In genomic region chr6:134863146-134863545, GRCm38 (mm10) we compare ENCODE assay signal across 9 mouse cellular contexts. TPM values are rescaled to one million over a fixed set of nuclear protein-coding genes. Genes with fewer than 3 reads are reported as not detected.
DNase-seq lines count a peak whose midpoint lies in the region; ATAC-seq lines count a peak whose summit lies in the region.
"Had no signal": no experiment of that assay in that cellular context is flagged by ENCODE, and none has a peak within 500 bp of the region (broad histone marks: within the 10 kb centered on the region; RNA-seq: fewer than 3 reads in every experiment).

No protein-coding gene starts in this region.

- H3K4me3 ChIP-seq in forebrain, embryonic 11.5 days (ENCODE audit: low read depth, low read length), result peak overlapping the region; percentile 9; the same call in 1 of the 2 replicates
- peak overlapping the region; percentile 30 for H3K4me3 ChIP-seq in heart, embryonic 15.5 days
- no peak overlapping the region for H3K4me3 ChIP-seq in liver, embryonic 12.5 days
- H3K4me3 ChIP-seq in stomach, embryonic 14.5 days (ENCODE audit: low read depth, low read length), result peak overlapping the region; percentile 15; the same call in 1 of the 2 replicates

- WGBS in forebrain, embryonic 11.5 days, result 4% methylated on average over 19 of the region's 19 CpGs
- WGBS in heart, embryonic 15.5 days, result 4% methylated on average over 19 of the region's 19 CpGs
- 10% methylated on average over 19 of the region's 19 CpGs for WGBS in liver, embryonic 12.5 days (ENCODE audit: insufficient replicate concordance)
- under 1% methylated on average over 19 of the region's 19 CpGs for WGBS in stomach, embryonic 14.5 days

- H3K9me3 ChIP-seq in forebrain, embryonic 11.5 days (ENCODE audit: control insufficient read depth, low read length), result no peaks in the 10 kb centered on the region
- H3K9me3 ChIP-seq in heart, embryonic 15.5 days (replicated peaks), result no peaks in the 10 kb centered on the region
- no peaks in the 10 kb centered on the region for H3K9me3 ChIP-seq in liver, embryonic 12.5 days (replicated peaks)
- no peaks in the 10 kb centered on the region for H3K9me3 ChIP-seq in stomach, embryonic 14.5 days (ENCODE audit: control insufficient read depth, low read depth, low read length)

- H3K9ac ChIP-seq in forebrain, embryonic 11.5 days (ENCODE audit: low read length), result peak overlapping the region; percentile 51
- no peak overlapping the region for H3K9ac ChIP-seq in heart, embryonic 15.5 days
- H3K9ac ChIP-seq in liver, embryonic 12.5 days, result no peak overlapping the region
- no peak overlapping the region for H3K9ac ChIP-seq in stomach, embryonic 14.5 days (replicated peaks; ENCODE audit: low read depth, low read length)

- peak overlapping the region; percentile 46; the same call in 1 of the 2 replicates for H3K27ac ChIP-seq in forebrain, embryonic 11.5 days (ENCODE audit: low read depth, low read length)
- H3K27ac ChIP-seq in heart, embryonic 15.5 days, result no peak overlapping the region; the same call in 1 of the 2 replicates
- no peak overlapping the region for H3K27ac ChIP-seq in liver, embryonic 12.5 days
- peak overlapping the region; percentile 52; the same call in 1 of the 2 replicates for H3K27ac ChIP-seq in stomach, embryonic 14.5 days (ENCODE audit: low read length)
- H3K27ac ChIP-seq: macrophage had no signal

- H3K36me3 ChIP-seq in forebrain, embryonic 11.5 days (ENCODE audit: control insufficient read depth, insufficient read depth, low read length), result no peaks in the 10 kb centered on the region; the same call in 1 of the 2 replicates
- peaks cover 3% of the 10 kb centered on the region; the same call in 1 of the 2 replicates for H3K36me3 ChIP-seq in heart, embryonic 15.5 days
- H3K36me3 ChIP-seq in liver, embryonic 12.5 days, result peaks cover 5% of the 10 kb centered on the region; the same call in 1 of the 2 replicates
- no peaks in the 10 kb centered on the region for H3K36me3 ChIP-seq in stomach, embryonic 14.5 days (ENCODE audit: control insufficient read depth, insufficient read depth, low read length)

- peaks cover 4% of the 10 kb centered on the region; the same call in 1 of the 2 replicates for H3K4me1 ChIP-seq in forebrain, embryonic 11.5 days (replicated peaks; ENCODE audit: control insufficient read depth, insufficient read depth, low read length)
- peaks cover 15% of the 10 kb centered on the region for H3K4me1 ChIP-seq in heart, embryonic 15.5 days (replicated peaks)
- H3K4me1 ChIP-seq in liver, embryonic 12.5 days, result peaks cover 13% of the 10 kb centered on the region; the same call in 1 of the 2 replicates
- peaks cover 8% of the 10 kb centered on the region; the same call in 1 of the 2 replicates for H3K4me1 ChIP-seq in stomach, embryonic 14.5 days (ENCODE audit: control insufficient read depth, insufficient read depth, low read length)

- peak overlapping the region; percentile 47 for H3K4me2 ChIP-seq in forebrain, embryonic 11.5 days (ENCODE audit: low read depth, low read length, severe bottlenecking)
- H3K4me2 ChIP-seq in heart, embryonic 15.5 days, result peak overlapping the region; percentile 53
- H3K4me2 ChIP-seq in liver, embryonic 12.5 days, result peak overlapping the region; percentile 42
- H3K4me2 ChIP-seq in stomach, embryonic 14.5 days (replicated peaks; ENCODE audit: low read depth, low read length), result peak overlapping the region; percentile 40

- peak; percentile 88 for ATAC-seq in forebrain, embryonic 11.5 days (replicated peaks; ENCODE audit: low FRiP score)
- ATAC-seq in heart, embryonic 15.5 days (replicated peaks; ENCODE audit: insufficient number of reproducible peaks, insufficient read depth, low FRiP score, low read depth), result no peak
- 0 out of 2 replicates have a peak, but pooled peaks have one; percentile 50 for ATAC-seq in liver, embryonic 12.5 days
- peak; percentile 68; the same call in 1 of the 2 replicates for ATAC-seq in stomach, embryonic 14.5 days (ENCODE audit: insufficient number of reproducible peaks, insufficient read depth, low FRiP score, low read depth)

- H3K27me3 ChIP-seq in forebrain, embryonic 11.5 days (ENCODE audit: control insufficient read depth, insufficient read depth, low read length), result no peaks in the 10 kb centered on the region
- no peaks in the 10 kb centered on the region for H3K27me3 ChIP-seq in heart, embryonic 15.5 days
- no peaks in the 10 kb centered on the region for H3K27me3 ChIP-seq in liver, embryonic 12.5 days (replicated peaks)
- no peaks in the 10 kb centered on the region for H3K27me3 ChIP-seq in stomach, embryonic 14.5 days (ENCODE audit: control insufficient read depth, insufficient read depth, low read length)

- DNase-seq in CD8-positive naive resting alpha-beta T cell, adult 2 months (ENCODE audit: low read depth in 2 of 2, low spot score in 2 of 2), result peak; percentile 88 to 94
- DNase-seq in c-Kit-positive CD71-negative TER-119-negative erythroid progenitor cells, embryonic 14.5 days (ENCODE audit: low read depth), result peak; percentile 75
- peak; percentile 99 for DNase-seq in forebrain, embryonic 11.5 days (ENCODE audit: low spot score)
- peak; percentile 96 for DNase-seq in kidney, postnatal 14 days
- DNase-seq in natural killer cell, adult 2 months (ENCODE audit: low spot score in 2 of 2), result peak; percentile 74 to 85

RNA-seq across cellular contexts. Expression of gene Crebl2, which starts 33.2 kb away (rescaled TPM):
- 0.87 and 1.1 TPM in 2 replicates for polyA plus RNA-seq in forebrain, embryonic 11.5 days (2014; fragmentation: Nextera tagmentation; extraction: Ambion mirVana)
- polyA plus RNA-seq in heart, embryonic 15.5 days (2015; fragmentation: Nextera tagmentation; extraction: Ambion mirVana), result 2.2 and 2.5 TPM in 2 replicates
- polyA plus RNA-seq in liver, embryonic 12.5 days (2016; fragmentation: Nextera tagmentation; extraction: Ambion mirVana), result 1.2 and 1.8 TPM in 2 replicates
- polyA plus RNA-seq in stomach, embryonic 14.5 days (2014; fragmentation: Nextera tagmentation; extraction: Ambion mirVana), result 3.5 and 4.1 TPM in 2 replicates

RNA-seq across cellular contexts. Expression of gene Gpr19, which starts 35.2 kb away (rescaled TPM):
- polyA plus RNA-seq in forebrain, embryonic 11.5 days (2014; fragmentation: Nextera tagmentation; extraction: Ambion mirVana), result 31.2 and 33.8 TPM in 2 replicates
- polyA plus RNA-seq in heart, embryonic 15.5 days (2015; fragmentation: Nextera tagmentation; extraction: Ambion mirVana), result 8.7 and 10.3 TPM in 2 replicates
- 7.1 and 8.4 TPM in 2 replicates for polyA plus RNA-seq in liver, embryonic 12.5 days (2016; fragmentation: Nextera tagmentation; extraction: Ambion mirVana)
- 11.2 and 12.3 TPM in 2 replicates for polyA plus RNA-seq in stomach, embryonic 14.5 days (2014; fragmentation: Nextera tagmentation; extraction: Ambion mirVana)

RNA-seq across cellular contexts. Expression of gene Cdkn1b, which starts 57.1 kb away (rescaled TPM):
- polyA plus RNA-seq in forebrain, embryonic 11.5 days (2014; fragmentation: Nextera tagmentation; extraction: Ambion mirVana), result 26.2 and 27.3 TPM in 2 replicates
- 14.4 and 18.4 TPM in 2 replicates for polyA plus RNA-seq in heart, embryonic 15.5 days (2015; fragmentation: Nextera tagmentation; extraction: Ambion mirVana)
- polyA plus RNA-seq in liver, embryonic 12.5 days (2016; fragmentation: Nextera tagmentation; extraction: Ambion mirVana), result 9.5 and 9.9 TPM in 2 replicates
- polyA plus RNA-seq in stomach, embryonic 14.5 days (2014; fragmentation: Nextera tagmentation; extraction: Ambion mirVana), result 18.3 and 19.9 TPM in 2 replicates

Comparison
In these comparisons a context has a peak if more than half of its experiments do, and no peak if none do; other contexts are left out.
1. H3K27ac ChIP-seq: peak in forebrain, embryonic 11.5 days (single experiment) and stomach, embryonic 14.5 days (single experiment); none in heart, embryonic 15.5 days (single experiment) and liver, embryonic 12.5 days (single experiment).
2. Peak in every context shown above with its lines, with median percentiles within 50 percentile points of each other: DNase-seq and H3K4me2 ChIP-seq.